Mouse (Mus musculus): Measurements from ENCODE around the gene Klra7.
"Not testable (repeated sequence)": the region's sequence is repeated elsewhere in the genome, so short reads cannot be mapped to it uniquely, and the experiment has no call there.

Klra7 gene

GRCm38 (mm10) chr6:130233222-130233621 is at the start of gene Klra7:
Klra7 (minus strand) TSS chr6:130233322.
- DNase-seq: no peak

GRCm38 (mm10) chr6:130281828-130282227 is 48.7 kb upstream of the Klra7 start, which contains the start of gene Klra10:
Klra10 (minus strand) TSS chr6:130281928.
- DNase-seq: not testable (repeated sequence)

GRCm38 (mm10) chr6:130255326-130255725 is 22.2 kb upstream of the Klra7 start:
- no peak for DNase-seq

- no peak for DNase-seq
Observed at GRCm38 (mm10) chr6:130237536-130237935, 4.4 kb upstream of the Klra7 start.

GRCm38 (mm10) chr6:130236635-130237034 is 3.5 kb upstream of the Klra7 start:
- no peak for DNase-seq

GRCm38 (mm10) chr6:130197453-130197852 is 35.7 kb downstream of the Klra7 start:
- not testable (repeated sequence) for DNase-seq

- not testable (repeated sequence) for DNase-seq
Observed at GRCm38 (mm10) chr6:130193012-130193411, 40.1 kb downstream of the Klra7 start, which contains the start of gene Klra9. Klra9 (minus strand) TSS chr6:130193112.
